ENCODE assay signal across 9 mouse cellular contexts in genomic region chr2:172831133-172831532, GRCm38 (mm10).
A peak's percentile ranks its signal among the peaks of the same experiment; 100 is the strongest.
DNase-seq lines count a peak whose midpoint lies in the region; ATAC-seq lines count a peak whose summit lies in the region.
"Had no signal": no experiment of that assay in that cellular context is flagged by ENCODE, and none has a peak within 500 bp of the region (broad histone marks: within the 10 kb centered on the region; RNA-seq: fewer than 3 reads in every experiment).

No protein-coding gene starts in this region.

- H3K27ac ChIP-seq in forebrain, embryonic 12.5 days: no peak overlapping the region
- peak overlapping the region; percentile 11; the same call in 1 of the 2 replicates for H3K27ac ChIP-seq in heart, embryonic 16.5 days (ENCODE audit: low read length)
- no peak overlapping the region for H3K27ac ChIP-seq in liver, embryonic 13.5 days
- H3K27ac ChIP-seq in neural tube, embryonic 12.5 days: no peak overlapping the region
- no peak overlapping the region for H3K27ac ChIP-seq in stomach, embryonic 16.5 days (ENCODE audit: low read length)

- no peak overlapping the region for H3K4me3 ChIP-seq in forebrain, embryonic 12.5 days (replicated peaks)
- no peak overlapping the region for H3K4me3 ChIP-seq in heart, embryonic 16.5 days (ENCODE audit: low read length)
- no peak overlapping the region for H3K4me3 ChIP-seq in liver, embryonic 13.5 days (replicated peaks)
- no peak overlapping the region for H3K4me3 ChIP-seq in neural tube, embryonic 12.5 days
- H3K4me3 ChIP-seq in stomach, embryonic 16.5 days (replicated peaks; ENCODE audit: low read length): no peak overlapping the region
- H3K4me3 ChIP-seq: erythroblast, embryonic 14.5 days had no signal

- no peak overlapping the region for H3K9ac ChIP-seq in forebrain, embryonic 12.5 days
- no peak overlapping the region for H3K9ac ChIP-seq in heart, embryonic 16.5 days (ENCODE audit: low read length)
- no peak overlapping the region for H3K9ac ChIP-seq in liver, embryonic 13.5 days
- no peak overlapping the region for H3K9ac ChIP-seq in neural tube, embryonic 12.5 days
- no peak overlapping the region for H3K9ac ChIP-seq in stomach, embryonic 16.5 days (ENCODE audit: low read length)

- no peaks in the 10 kb centered on the region for H3K36me3 ChIP-seq in forebrain, embryonic 12.5 days (replicated peaks)
- no peaks in the 10 kb centered on the region for H3K36me3 ChIP-seq in heart, embryonic 16.5 days (ENCODE audit: control insufficient read depth, insufficient read depth)
- H3K36me3 ChIP-seq in liver, embryonic 13.5 days: no peaks in the 10 kb centered on the region
- no peaks in the 10 kb centered on the region for H3K36me3 ChIP-seq in neural tube, embryonic 12.5 days
- no peaks in the 10 kb centered on the region for H3K36me3 ChIP-seq in stomach, embryonic 16.5 days (ENCODE audit: control insufficient read depth, insufficient read depth, low read length)

- H3K4me1 ChIP-seq in forebrain, embryonic 12.5 days: no peaks in the 10 kb centered on the region
- peaks cover 10% of the 10 kb centered on the region; the same call in 1 of the 2 replicates for H3K4me1 ChIP-seq in heart, embryonic 16.5 days (ENCODE audit: control insufficient read depth, insufficient read depth, low read length)
- no peaks in the 10 kb centered on the region for H3K4me1 ChIP-seq in liver, embryonic 13.5 days (replicated peaks)
- H3K4me1 ChIP-seq in neural tube, embryonic 12.5 days: peaks cover 5% of the 10 kb centered on the region
- no peaks in the 10 kb centered on the region for H3K4me1 ChIP-seq in stomach, embryonic 16.5 days (ENCODE audit: control insufficient read depth, insufficient read depth, low read length)

- WGBS in forebrain, embryonic 12.5 days: 18% methylated on average over 3 of the region's 3 CpGs
- WGBS in heart, embryonic 16.5 days: 13% methylated on average over 3 of the region's 3 CpGs
- WGBS in liver, embryonic 13.5 days (ENCODE audit: insufficient replicate concordance): 9% methylated on average over 3 of the region's 3 CpGs
- 16% methylated on average over 3 of the region's 3 CpGs for WGBS in neural tube, embryonic 12.5 days
- WGBS in stomach, embryonic 16.5 days: 10% methylated on average over 3 of the region's 3 CpGs

- peak; percentile 82 for DNase-seq in CD8-positive naive resting alpha-beta T cell, adult 2 months (ENCODE audit: low read depth in 2 of 2, low spot score in 2 of 2)
- peak; percentile 56 for DNase-seq in c-Kit-positive CD71-positive TER-119-negative erythroid progenitor cells, embryonic 14.5 days (ENCODE audit: low read depth)
- peak; percentile 82 for DNase-seq in kidney, postnatal 14 days
- peak; percentile 36 for DNase-seq in liver, embryonic 13.5 days

- no peaks in the 10 kb centered on the region for H3K9me3 ChIP-seq in forebrain, embryonic 12.5 days
- no peaks in the 10 kb centered on the region for H3K9me3 ChIP-seq in heart, embryonic 16.5 days (replicated peaks; ENCODE audit: control insufficient read depth, low read length)
- no peaks in the 10 kb centered on the region for H3K9me3 ChIP-seq in liver, embryonic 13.5 days (replicated peaks)
- H3K9me3 ChIP-seq in neural tube, embryonic 12.5 days: no peaks in the 10 kb centered on the region
- H3K9me3 ChIP-seq in stomach, embryonic 16.5 days (replicated peaks; ENCODE audit: control insufficient read depth, low read length): no peaks in the 10 kb centered on the region

- H3K27me3 ChIP-seq in forebrain, embryonic 12.5 days: peaks cover 16% of the 10 kb centered on the region
- H3K27me3 ChIP-seq in heart, embryonic 16.5 days (ENCODE audit: control insufficient read depth, insufficient read depth, low read length): 0 out of 2 replicates have a peak, but pooled peaks cover 2% of the 10 kb centered on the region
- 0 out of 2 replicates have a peak, but pooled peaks cover 3% of the 10 kb centered on the region for H3K27me3 ChIP-seq in liver, embryonic 13.5 days
- H3K27me3 ChIP-seq in neural tube, embryonic 12.5 days (replicated peaks): no peaks in the 10 kb centered on the region; the same call in 1 of the 2 replicates
- H3K27me3 ChIP-seq in stomach, embryonic 16.5 days (ENCODE audit: control insufficient read depth, insufficient read depth, low read length): no peaks in the 10 kb centered on the region

- no peak overlapping the region for H3K4me2 ChIP-seq in forebrain, embryonic 12.5 days
- no peak overlapping the region for H3K4me2 ChIP-seq in heart, embryonic 16.5 days (ENCODE audit: low read depth, low read length)
- no peak overlapping the region for H3K4me2 ChIP-seq in liver, embryonic 13.5 days
- H3K4me2 ChIP-seq in neural tube, embryonic 12.5 days (replicated peaks): no peak overlapping the region
- no peak overlapping the region for H3K4me2 ChIP-seq in stomach, embryonic 16.5 days (ENCODE audit: low read depth, low read length)

- peak; percentile 52 for ATAC-seq in forebrain, embryonic 12.5 days (ENCODE audit: low FRiP score)
- peak; percentile 30 for ATAC-seq in heart, embryonic 16.5 days (replicated peaks; ENCODE audit: extremely low read depth, insufficient read depth, low FRiP score)
- peak; percentile 38; the same call in 1 of the 2 replicates for ATAC-seq in liver, embryonic 13.5 days (ENCODE audit: low read depth)
- ATAC-seq in neural tube, embryonic 12.5 days (ENCODE audit: low FRiP score, low read depth): peak; percentile 59
- peak; percentile 32; the same call in 1 of the 2 replicates for ATAC-seq in stomach, embryonic 16.5 days (ENCODE audit: insufficient read depth, low FRiP score)
